Mouse (Mus musculus) hindbrain, embryonic 10.5 days (tissue): ENCODE results near the gene Gprc5c. TPM values are rescaled to one million over a fixed set of nuclear protein-coding genes. Genes with fewer than 3 reads are reported as not detected.

ENCODE experiments used
- DNase-seq: peaks from one replicate; pipeline ENCODE4 v3.0.0-alpha.2; 2017; ENCODE audit warnings: low spot score
- H3K27ac ChIP-seq: fragments of 300-500 bp; sonication (generic); 2 replicates; pipeline ENCODE4 v1.5.1; 2016; ENCODE audit warnings: mild to moderate bottlenecking, moderate library complexity
- H3K27me3 ChIP-seq: fragments of 300-500 bp; sonication (generic); 2 replicates; pipeline ENCODE4 v1.6.1; 2016; ENCODE audit warnings: mild to moderate bottlenecking; ENCODE audit not compliant: poor library complexity, insufficient read depth, severe bottlenecking
- H3K36me3 ChIP-seq: fragments of 300-500 bp; sonication (generic); 2 replicates; pipeline ENCODE4 v1.6.1; 2016; ENCODE audit warnings: mild to moderate bottlenecking, moderate library complexity
- H3K4me1 ChIP-seq: fragments of 300-500 bp; sonication (generic); replicated peaks from 2 replicates; pipeline ENCODE4 v1.6.1; 2016; ENCODE audit warnings: mild to moderate bottlenecking
- H3K4me3 ChIP-seq: fragments of 300-500 bp; sonication (generic); 2 replicates; pipeline ENCODE4 v1.5.1; 2016; ENCODE audit warnings: mild to moderate bottlenecking, moderate library complexity
- H3K9me3 ChIP-seq: fragments of 300-500 bp; sonication (generic); 2 replicates; pipeline ENCODE4 v1.6.1; 2016; ENCODE audit warnings: mild to moderate bottlenecking, moderate library complexity
- WGBS: fragments of 180-500 bp; shearing (Covaris S2); methylation state at CpG from one replicate; pipeline ENCODE4 v1.1.7; 2016; 5-methylcytosine and 5-hydroxymethylcytosine counted together
- polyA plus RNA-seq: library from polyadenylated mRNA; unstranded; fragments of >200 nt; fragmentation: Nextera tagmentation; extraction: Ambion mirVana; gene quantifications from 2 replicates; pipeline ENCODE4 v1.2.1, GENCODE M21; 2016

The Gprc5c gene
- polyA plus RNA-seq, 1 experiment from 2014 or later, result 31.5 TPM

- Histone ChIP-seq H3K27me3 (peaks cover 14% of the 10 kb centered on the region; the same call in 1 of the 2 replicates), H3K36me3 (peaks cover 11% of the 10 kb centered on the region), H3K27ac (0 out of 2 replicates have a peak overlapping the region, but pooled peaks have one; percentile 35), H3K9me3 (no peaks in the 10 kb centered on the region), H3K4me1 (peaks cover 51% of the 10 kb centered on the region), H3K4me3 (no peak overlapping the region)
- DNase-seq, result no peak
- 44% methylated on average over 7 of the region's 7 CpGs for WGBS
Measured at GRCm38 (mm10) chr11:114876176-114876575, 25.2 kb downstream of the Gprc5c start.

GRCm38 (mm10) chr11:114876621-114877020 is 25.7 kb downstream of the Gprc5c start:
- DNase-seq, result no peak

GRCm38 (mm10) chr11:114877145-114877544 is 26.2 kb downstream of the Gprc5c start:
- H3K4me1 ChIP-seq, result peaks cover 51% of the 10 kb centered on the region
- H3K36me3 ChIP-seq, result 0 out of 2 replicates have a peak, but pooled peaks cover 3% of the 10 kb centered on the region
- peak; percentile 59 for DNase-seq
- peaks cover 14% of the 10 kb centered on the region; the same call in 1 of the 2 replicates for H3K27me3 ChIP-seq
- no peak overlapping the region for H3K4me3 ChIP-seq
- no peak overlapping the region for H3K27ac ChIP-seq
- 62% methylated on average over 3 of the region's 3 CpGs for WGBS
- H3K9me3 ChIP-seq, result no peaks in the 10 kb centered on the region

More at GRCm38 (mm10) chr11:114876621-114877020, 25.7 kb downstream of the Gprc5c start:
- H3K4me3 ChIP-seq, result no peak overlapping the region
- H3K36me3 ChIP-seq, result peaks cover 6% of the 10 kb centered on the region
- H3K27me3 ChIP-seq, result peaks cover 14% of the 10 kb centered on the region; the same call in 1 of the 2 replicates
- no peak overlapping the region for H3K27ac ChIP-seq
- 49% methylated on average over 2 of the region's 2 CpGs for WGBS
- H3K4me1 ChIP-seq, result peaks cover 51% of the 10 kb centered on the region
- H3K9me3 ChIP-seq, result no peaks in the 10 kb centered on the region

- H3K4me1 ChIP-seq, result peaks cover 37% of the 10 kb centered on the region
- WGBS, result 84% methylated on average over 2 of the region's 2 CpGs
- H3K9me3 ChIP-seq, result no peaks in the 10 kb centered on the region
- no peak overlapping the region for H3K4me3 ChIP-seq
- H3K27me3 ChIP-seq, result peaks cover 4% of the 10 kb centered on the region; the same call in 1 of the 2 replicates
- H3K36me3 ChIP-seq, result no peaks in the 10 kb centered on the region
- DNase-seq, result no peak
- no peak overlapping the region for H3K27ac ChIP-seq
Measured at GRCm38 (mm10) chr11:114879666-114880065, 28.7 kb downstream of the Gprc5c start.

GRCm38 (mm10) chr11:114880185-114880584 is 29.2 kb downstream of the Gprc5c start:
- peaks cover 32% of the 10 kb centered on the region for H3K4me1 ChIP-seq
- no peak overlapping the region for H3K27ac ChIP-seq
- peaks cover 3% of the 10 kb centered on the region; the same call in 1 of the 2 replicates for H3K27me3 ChIP-seq
- no peaks in the 10 kb centered on the region for H3K9me3 ChIP-seq
- DNase-seq, result no peak
- H3K36me3 ChIP-seq, result no peaks in the 10 kb centered on the region
- H3K4me3 ChIP-seq, result no peak overlapping the region

- Histone ChIP-seq H3K4me3 (no peak overlapping the region), H3K36me3 (no peaks in the 10 kb centered on the region), H3K27ac (no peak overlapping the region), H3K27me3 (peaks cover 3% of the 10 kb centered on the region; the same call in 1 of the 2 replicates), H3K9me3 (no peaks in the 10 kb centered on the region), H3K4me1 (peaks cover 28% of the 10 kb centered on the region)
- 0% methylated on average over 1 of the region's 1 CpGs for WGBS
- DNase-seq, result peak; percentile 45
Measured at GRCm38 (mm10) chr11:114880589-114880988, 29.6 kb downstream of the Gprc5c start.

GRCm38 (mm10) chr11:114883251-114883789 is 32.4 kb downstream of the Gprc5c start:
- Histone ChIP-seq H3K36me3 (no peaks in the 10 kb centered on the region), H3K9me3 (no peaks in the 10 kb centered on the region)
- WGBS, result 92% methylated on average over 4 of the region's 4 CpGs

GRCm38 (mm10) chr11:114884380-114885100 is 33.6 kb downstream of the Gprc5c start:
- Histone ChIP-seq H3K4me3 (no peak overlapping the region), H3K27me3 (no peaks in the 10 kb centered on the region; the same call in 1 of the 2 replicates), H3K9me3 (no peaks in the 10 kb centered on the region), H3K36me3 (no peaks in the 10 kb centered on the region), H3K27ac (no peak overlapping the region), H3K4me1 (peaks cover 12% of the 10 kb centered on the region; the same call in 1 of the 2 replicates)
- no peak for DNase-seq
- 94% methylated on average over 4 of the region's 4 CpGs for WGBS

More at GRCm38 (mm10) chr11:114883251-114883789, 32.4 kb downstream of the Gprc5c start:
- H3K27me3 ChIP-seq, result no peaks in the 10 kb centered on the region; the same call in 1 of the 2 replicates
- DNase-seq, result no peak
- H3K4me1 ChIP-seq, result peaks cover 12% of the 10 kb centered on the region; the same call in 1 of the 2 replicates
- 0 out of 2 replicates have a peak overlapping the region, but pooled peaks have one; percentile 5 for H3K27ac ChIP-seq
- no peak overlapping the region for H3K4me3 ChIP-seq

GRCm38 (mm10) chr11:114889991-114890518 is 39.1 kb downstream of the Gprc5c start, which contains the start of gene Cd300a:
Gene Cd300a, plus strand, starts transcription at chr11:114890041.
- DNase-seq, result peak; percentile 9
- Histone ChIP-seq H3K36me3 (no peaks in the 10 kb centered on the region), H3K9me3 (no peaks in the 10 kb centered on the region), H3K27me3 (no peaks in the 10 kb centered on the region; the same call in 1 of the 2 replicates), H3K27ac (peak within 1 kb of the TSS; percentile 66), H3K4me3 (no peak within 1 kb of the TSS), H3K4me1 (peaks cover 18% of the 10 kb centered on the region)
- 47% methylated on average over 18 of the region's 18 CpGs for WGBS

GRCm38 (mm10) chr11:114890542-114890941 is 39.6 kb downstream of the Gprc5c start:
- H3K4me1 ChIP-seq, result peaks cover 18% of the 10 kb centered on the region
- no peak overlapping the region for H3K4me3 ChIP-seq
- WGBS, result 49% methylated on average over 5 of the region's 5 CpGs
- DNase-seq, result no peak
- H3K27me3 ChIP-seq, result no peaks in the 10 kb centered on the region; the same call in 1 of the 2 replicates
- peak overlapping the region; percentile 66; the same call in 1 of the 2 replicates for H3K27ac ChIP-seq
- no peaks in the 10 kb centered on the region for H3K9me3 ChIP-seq
- H3K36me3 ChIP-seq, result no peaks in the 10 kb centered on the region

- 0 out of 2 replicates have a peak, but pooled peaks cover 3% of the 10 kb centered on the region for H3K27me3 ChIP-seq
- H3K9me3 ChIP-seq, result no peaks in the 10 kb centered on the region
- no peak for DNase-seq
- no peaks in the 10 kb centered on the region for H3K36me3 ChIP-seq
- H3K4me3 ChIP-seq, result no peak overlapping the region
- 0 out of 2 replicates have a peak, but pooled peaks cover 9% of the 10 kb centered on the region for H3K4me1 ChIP-seq
- WGBS, result 81% methylated on average over 3 of the region's 3 CpGs
- no peak overlapping the region for H3K27ac ChIP-seq
Measured at GRCm38 (mm10) chr11:114896085-114896484, 45.1 kb downstream of the Gprc5c start.

GRCm38 (mm10) chr11:114898026-114898425 is 47.1 kb downstream of the Gprc5c start:
- no peaks in the 10 kb centered on the region for H3K9me3 ChIP-seq
- no peak overlapping the region for H3K27ac ChIP-seq
- H3K27me3 ChIP-seq, result 0 out of 2 replicates have a peak, but pooled peaks cover 3% of the 10 kb centered on the region
- no peak for DNase-seq
- no peaks in the 10 kb centered on the region for H3K36me3 ChIP-seq
- no peak overlapping the region for H3K4me3 ChIP-seq
- 41% methylated on average over 1 of the region's 1 CpGs for WGBS
- H3K4me1 ChIP-seq, result 0 out of 2 replicates have a peak, but pooled peaks cover 9% of the 10 kb centered on the region
